Mouse (Mus musculus): Measurements from ENCODE around the gene Gm6871. TPM values are rescaled to one million over a fixed set of nuclear protein-coding genes. Genes with fewer than 3 reads are reported as not detected.
"Not testable (repeated sequence)": the region's sequence is repeated elsewhere in the genome, so short reads cannot be mapped to it uniquely, and the experiment has no call there.

The Gm6871 gene
- polyA plus RNA-seq (2015; fragmentation: Nextera tagmentation; extraction: Ambion mirVana), result not detected in 2 replicates

GRCm38 (mm10) chr7:41573562-41573961 is at the start of gene Gm6871:
TSS of gene Gm6871 (minus strand) at chr7:41573662.
- not testable (repeated sequence) for H3K27ac ChIP-seq; H3K9me3 ChIP-seq; ATAC-seq (ENCODE audit: insufficient number of reproducible peaks, insufficient read depth, low FRiP score, low TSS enrichment, low read depth); H3K4me3 ChIP-seq; H3K36me3 ChIP-seq; H3K4me1 ChIP-seq; H3K9ac ChIP-seq; H3K27me3 ChIP-seq; H3K4me2 ChIP-seq
- WGBS, result 86% methylated on average over 6 of the region's 6 CpGs

- 95% methylated on average over 1 of the region's 1 CpGs for WGBS
- H3K9ac ChIP-seq; H3K4me2 ChIP-seq; H3K9me3 ChIP-seq; H3K4me1 ChIP-seq; H3K27me3 ChIP-seq; ATAC-seq (ENCODE audit: insufficient number of reproducible peaks, insufficient read depth, low FRiP score, low TSS enrichment, low read depth); H3K27ac ChIP-seq; H3K4me3 ChIP-seq: not testable (repeated sequence)
- H3K36me3 ChIP-seq, result peaks cover 57% of the 10 kb centered on the region
Observed at GRCm38 (mm10) chr7:41616241-41616640, 42.8 kb upstream of the Gm6871 start.

- H3K9ac ChIP-seq, result no peak overlapping the region
- H3K4me1 ChIP-seq, result no peaks in the 10 kb centered on the region
- H3K4me3 ChIP-seq, result no peak overlapping the region
- 81% methylated on average over 3 of the region's 3 CpGs for WGBS
- H3K27me3 ChIP-seq, result no peaks in the 10 kb centered on the region
- peaks cover 5% of the 10 kb centered on the region; the same call in 1 of the 2 replicates for H3K9me3 ChIP-seq
- H3K4me2 ChIP-seq, result no peak overlapping the region
- H3K36me3 ChIP-seq, result peaks cover 53% of the 10 kb centered on the region
- ATAC-seq (ENCODE audit: insufficient number of reproducible peaks, insufficient read depth, low FRiP score, low TSS enrichment, low read depth), result no peak
- H3K27ac ChIP-seq, result no peak overlapping the region
Observed at GRCm38 (mm10) chr7:41611654-41612053, 38.2 kb upstream of the Gm6871 start.

- Histone ChIP-seq H3K4me1 (peaks cover 6% of the 10 kb centered on the region; the same call in 1 of the 2 replicates), H3K27ac (peak overlapping the region; percentile 66), H3K36me3 (0 out of 2 replicates have a peak, but pooled peaks cover 3% of the 10 kb centered on the region), H3K27me3 (no peaks in the 10 kb centered on the region), H3K9me3 (no peaks in the 10 kb centered on the region), H3K9ac (peak overlapping the region; percentile 80), H3K4me3 (peak overlapping the region; percentile 65), H3K4me2 (peak overlapping the region; percentile 76)
- ATAC-seq (ENCODE audit: insufficient number of reproducible peaks, insufficient read depth, low FRiP score, low TSS enrichment, low read depth), result no peak
- WGBS, result 20% methylated on average over 3 of the region's 3 CpGs
Observed at GRCm38 (mm10) chr7:41599932-41600548, 26.6 kb upstream of the Gm6871 start.

GRCm38 (mm10) chr7:41599034-41599813 is 25.8 kb upstream of the Gm6871 start, which contains the start of gene 2610021A01Rik:
TSS of gene 2610021A01Rik (plus strand) at chr7:41599230.
- H3K9ac ChIP-seq, result peak within 1 kb of the TSS; percentile 80
- peak; percentile 96 for ATAC-seq (ENCODE audit: insufficient number of reproducible peaks, insufficient read depth, low FRiP score, low TSS enrichment, low read depth)
- H3K4me3 ChIP-seq, result peak within 1 kb of the TSS; percentile 65
- H3K4me1 ChIP-seq, result peaks cover 6% of the 10 kb centered on the region; the same call in 1 of the 2 replicates
- no peaks in the 10 kb centered on the region for H3K27me3 ChIP-seq
- peak within 1 kb of the TSS; percentile 76 for H3K4me2 ChIP-seq
- no peaks in the 10 kb centered on the region for H3K9me3 ChIP-seq
- under 1% methylated on average over 41 of the region's 41 CpGs for WGBS
- no peaks in the 10 kb centered on the region for H3K36me3 ChIP-seq
- peak within 1 kb of the TSS; percentile 66 for H3K27ac ChIP-seq

- Histone ChIP-seq H3K4me2 (peak overlapping the region; percentile 76), H3K9ac (peak overlapping the region; percentile 80), H3K36me3 (no peaks in the 10 kb centered on the region), H3K4me1 (peaks cover 6% of the 10 kb centered on the region; the same call in 1 of the 2 replicates), H3K27me3 (no peaks in the 10 kb centered on the region), H3K27ac (no peak overlapping the region), H3K4me3 (peak overlapping the region; percentile 65), H3K9me3 (no peaks in the 10 kb centered on the region)
- ATAC-seq (ENCODE audit: insufficient number of reproducible peaks, insufficient read depth, low FRiP score, low TSS enrichment, low read depth), result no peak
- 51% methylated on average over 5 of the region's 5 CpGs for WGBS
Observed at GRCm38 (mm10) chr7:41598615-41599014, 25.2 kb upstream of the Gm6871 start.

GRCm38 (mm10) chr7:41587831-41588230 is 14.4 kb upstream of the Gm6871 start:
- H3K4me2 ChIP-seq; H3K9me3 ChIP-seq; H3K27me3 ChIP-seq; H3K4me3 ChIP-seq; H3K36me3 ChIP-seq; H3K27ac ChIP-seq; ATAC-seq (ENCODE audit: insufficient number of reproducible peaks, insufficient read depth, low FRiP score, low TSS enrichment, low read depth); H3K4me1 ChIP-seq; H3K9ac ChIP-seq: not testable (repeated sequence)

- H3K27ac ChIP-seq, result no peak overlapping the region
- H3K4me2 ChIP-seq, result no peak overlapping the region
- H3K4me1 ChIP-seq, result no peaks in the 10 kb centered on the region
- ATAC-seq (ENCODE audit: insufficient number of reproducible peaks, insufficient read depth, low FRiP score, low TSS enrichment, low read depth), result no peak
- no peaks in the 10 kb centered on the region for H3K36me3 ChIP-seq
- H3K27me3 ChIP-seq, result no peaks in the 10 kb centered on the region
- H3K9me3 ChIP-seq, result no peaks in the 10 kb centered on the region
- H3K4me3 ChIP-seq, result no peak overlapping the region
- no peak overlapping the region for H3K9ac ChIP-seq
Observed at GRCm38 (mm10) chr7:41582028-41582427, 8.6 kb upstream of the Gm6871 start.

- Histone ChIP-seq H3K4me1 (no peaks in the 10 kb centered on the region), H3K27ac (no peak overlapping the region), H3K4me3 (no peak overlapping the region), H3K4me2 (no peak overlapping the region), H3K27me3 (no peaks in the 10 kb centered on the region), H3K36me3 (no peaks in the 10 kb centered on the region), H3K9me3 (0 out of 2 replicates have a peak, but pooled peaks cover 2% of the 10 kb centered on the region), H3K9ac (no peak overlapping the region)
- WGBS, result 94% methylated on average over 2 of the region's 2 CpGs
- no peak for ATAC-seq (ENCODE audit: insufficient number of reproducible peaks, insufficient read depth, low FRiP score, low TSS enrichment, low read depth)
Observed at GRCm38 (mm10) chr7:41577956-41578355, 4.5 kb upstream of the Gm6871 start.

GRCm38 (mm10) chr7:41560681-41561080 is 12.8 kb downstream of the Gm6871 start:
- WGBS, result 71% methylated on average over 8 of the region's 8 CpGs
- Histone ChIP-seq H3K4me3 (no peak overlapping the region), H3K9me3 (peaks cover 8% of the 10 kb centered on the region; the same call in 1 of the 2 replicates), H3K36me3 (no peaks in the 10 kb centered on the region), H3K27me3 (no peaks in the 10 kb centered on the region), H3K4me1 (no peaks in the 10 kb centered on the region), H3K27ac (no peak overlapping the region), H3K9ac (no peak overlapping the region), H3K4me2 (no peak overlapping the region)
- ATAC-seq (ENCODE audit: insufficient number of reproducible peaks, insufficient read depth, low FRiP score, low TSS enrichment, low read depth), result no peak

- ATAC-seq (ENCODE audit: insufficient number of reproducible peaks, insufficient read depth, low FRiP score, low TSS enrichment, low read depth), result no peak
- H3K36me3 ChIP-seq, result no peaks in the 10 kb centered on the region
- H3K27ac ChIP-seq, result no peak overlapping the region
- H3K4me3 ChIP-seq, result no peak overlapping the region
- no peaks in the 10 kb centered on the region for H3K27me3 ChIP-seq
- H3K9me3 ChIP-seq, result peaks cover 8% of the 10 kb centered on the region; the same call in 1 of the 2 replicates
- WGBS, result 92% methylated on average over 3 of the region's 3 CpGs
- no peak overlapping the region for H3K9ac ChIP-seq
- no peak overlapping the region for H3K4me2 ChIP-seq
- no peaks in the 10 kb centered on the region for H3K4me1 ChIP-seq
Observed at GRCm38 (mm10) chr7:41512672-41513071, 60.8 kb downstream of the Gm6871 start.

GRCm38 (mm10) chr7:41512207-41512606 is 61.3 kb downstream of the Gm6871 start:
- Histone ChIP-seq H3K4me3 (no peak overlapping the region), H3K4me2 (no peak overlapping the region), H3K36me3 (no peaks in the 10 kb centered on the region), H3K9me3 (peaks cover 12% of the 10 kb centered on the region), H3K27me3 (no peaks in the 10 kb centered on the region), H3K4me1 (no peaks in the 10 kb centered on the region), H3K9ac (no peak overlapping the region), H3K27ac (no peak overlapping the region)
- WGBS, result 16% methylated on average over 1 of the region's 1 CpGs
- no peak for ATAC-seq (ENCODE audit: insufficient number of reproducible peaks, insufficient read depth, low FRiP score, low TSS enrichment, low read depth)

Measured in embryonic facial prominence, embryonic 13.5 days (tissue).